Mouse (Mus musculus): ENCODE measurements around the gene Zfp651. TPM values are rescaled to one million over a fixed set of nuclear protein-coding genes. Genes with fewer than 3 reads are reported as not detected.

Gene Zfp651
- polyA plus RNA-seq, 1 experiment from 2014 or later = 7.8 TPM

- Histone ChIP-seq H3K4me3 (ENCODE audit: low read depth, low read length) (no peak overlapping the region), H3K36me3 (ENCODE audit: control insufficient read depth, insufficient read depth, low read length) (no peaks in the 10 kb centered on the region), H3K9me3 (replicated peaks; ENCODE audit: control insufficient read depth, low read length) (no peaks in the 10 kb centered on the region), H3K9ac (ENCODE audit: low read depth, low read length) (no peak overlapping the region), H3K4me2 (no peak overlapping the region), H3K27ac (ENCODE audit: low read depth, low read length) (no peak overlapping the region), H3K4me1 (ENCODE audit: control insufficient read depth, insufficient read depth, low read length) (peaks cover 16% of the 10 kb centered on the region), H3K27me3 (ENCODE audit: control insufficient read depth, insufficient read depth, low read length) (no peaks in the 10 kb centered on the region)
- 36% methylated on average over 15 of the region's 15 CpGs for WGBS (ENCODE audit: insufficient replicate concordance)
- ATAC-seq (replicated peaks; ENCODE audit: insufficient number of reproducible peaks, low FRiP score, low TSS enrichment) = no peak
These were observed 51.1 kb downstream of the Zfp651 start for GRCm38 (mm10) chr9:121810081-121810821.

GRCm38 (mm10) chr9:121815183-121815582 lies 56.1 kb downstream of the Zfp651 start:
- no peaks in the 10 kb centered on the region; the same call in none of the 2 replicates for H3K27me3 ChIP-seq (ENCODE audit: control insufficient read depth, insufficient read depth, low read length)
- H3K4me1 ChIP-seq (ENCODE audit: control insufficient read depth, insufficient read depth, low read length) = peaks cover 10% of the 10 kb centered on the region
- no peaks in the 10 kb centered on the region for H3K36me3 ChIP-seq (ENCODE audit: control insufficient read depth, insufficient read depth, low read length)
- WGBS (ENCODE audit: insufficient replicate concordance) = 27% methylated on average over 6 of the region's 6 CpGs
- H3K27ac ChIP-seq (ENCODE audit: low read depth, low read length) = no peak overlapping the region
- no peak for ATAC-seq (replicated peaks; ENCODE audit: insufficient number of reproducible peaks, low FRiP score, low TSS enrichment)
- H3K4me2 ChIP-seq = no peak overlapping the region
- no peak overlapping the region for H3K4me3 ChIP-seq (ENCODE audit: low read depth, low read length)
- H3K9me3 ChIP-seq (replicated peaks; ENCODE audit: control insufficient read depth, low read length) = no peaks in the 10 kb centered on the region
- no peak overlapping the region for H3K9ac ChIP-seq (ENCODE audit: low read depth, low read length)

- no peak overlapping the region for H3K27ac ChIP-seq (ENCODE audit: low read depth, low read length)
- H3K4me2 ChIP-seq = no peak overlapping the region
- no peaks in the 10 kb centered on the region for H3K9me3 ChIP-seq (replicated peaks; ENCODE audit: control insufficient read depth, low read length)
- H3K4me1 ChIP-seq (ENCODE audit: control insufficient read depth, insufficient read depth, low read length) = peaks cover 7% of the 10 kb centered on the region
- WGBS (ENCODE audit: insufficient replicate concordance) = 79% methylated on average over 9 of the region's 9 CpGs
- H3K36me3 ChIP-seq (ENCODE audit: control insufficient read depth, insufficient read depth, low read length) = no peaks in the 10 kb centered on the region
- H3K27me3 ChIP-seq (ENCODE audit: control insufficient read depth, insufficient read depth, low read length) = no peaks in the 10 kb centered on the region; the same call in none of the 2 replicates
- no peak overlapping the region for H3K4me3 ChIP-seq (ENCODE audit: low read depth, low read length)
- ATAC-seq (replicated peaks; ENCODE audit: insufficient number of reproducible peaks, low FRiP score, low TSS enrichment) = no peak
- no peak overlapping the region for H3K9ac ChIP-seq (ENCODE audit: low read depth, low read length)
These were observed 60.1 kb downstream of the Zfp651 start for GRCm38 (mm10) chr9:121819073-121819770.

GRCm38 (mm10) chr9:121819771-121820471 lies 60.8 kb downstream of the Zfp651 start:
- no peaks in the 10 kb centered on the region; the same call in none of the 2 replicates for H3K27me3 ChIP-seq (ENCODE audit: control insufficient read depth, insufficient read depth, low read length)
- H3K9ac ChIP-seq (ENCODE audit: low read depth, low read length) = no peak overlapping the region
- ATAC-seq (replicated peaks; ENCODE audit: insufficient number of reproducible peaks, low FRiP score, low TSS enrichment) = no peak
- H3K27ac ChIP-seq (ENCODE audit: low read depth, low read length) = no peak overlapping the region
- peaks cover 7% of the 10 kb centered on the region for H3K4me1 ChIP-seq (ENCODE audit: control insufficient read depth, insufficient read depth, low read length)
- H3K9me3 ChIP-seq (replicated peaks; ENCODE audit: control insufficient read depth, low read length) = no peaks in the 10 kb centered on the region
- no peaks in the 10 kb centered on the region for H3K36me3 ChIP-seq (ENCODE audit: control insufficient read depth, insufficient read depth, low read length)
- 48% methylated on average over 7 of the region's 7 CpGs for WGBS (ENCODE audit: insufficient replicate concordance)
- H3K4me3 ChIP-seq (ENCODE audit: low read depth, low read length) = no peak overlapping the region
- no peak overlapping the region for H3K4me2 ChIP-seq

GRCm38 (mm10) chr9:121820765-121821164 lies 61.6 kb downstream of the Zfp651 start:
- 72% methylated on average over 5 of the region's 5 CpGs for WGBS (ENCODE audit: insufficient replicate concordance)
- H3K9ac ChIP-seq (ENCODE audit: low read depth, low read length) = no peak overlapping the region
- H3K9me3 ChIP-seq (replicated peaks; ENCODE audit: control insufficient read depth, low read length) = no peaks in the 10 kb centered on the region
- no peaks in the 10 kb centered on the region for H3K36me3 ChIP-seq (ENCODE audit: control insufficient read depth, insufficient read depth, low read length)
- no peak overlapping the region for H3K4me3 ChIP-seq (ENCODE audit: low read depth, low read length)
- no peak for ATAC-seq (replicated peaks; ENCODE audit: insufficient number of reproducible peaks, low FRiP score, low TSS enrichment)
- no peaks in the 10 kb centered on the region; the same call in none of the 2 replicates for H3K27me3 ChIP-seq (ENCODE audit: control insufficient read depth, insufficient read depth, low read length)
- no peak overlapping the region for H3K4me2 ChIP-seq
- no peak overlapping the region for H3K27ac ChIP-seq (ENCODE audit: low read depth, low read length)
- no peaks in the 10 kb centered on the region; the same call in 1 of the 2 replicates for H3K4me1 ChIP-seq (ENCODE audit: control insufficient read depth, insufficient read depth, low read length)

Other genes with a start within 250 kb of the Zfp651 start
- not detected in 2 replicates for gene Lyzl4, start 117.2 kb upstream of the Zfp651 start, polyA plus RNA-seq (2014; fragmentation: Nextera tagmentation; extraction: Ambion mirVana)
- 0.17 TPM in 1 of 2 replicates, not detected in the other for gene Vipr1, start 116.6 kb upstream of the Zfp651 start, polyA plus RNA-seq (2014; fragmentation: Nextera tagmentation; extraction: Ambion mirVana)
- gene Sec22c, start 53.8 kb upstream of the Zfp651 start, polyA plus RNA-seq (2014; fragmentation: Nextera tagmentation; extraction: Ambion mirVana) = 4.3 and 4.8 TPM in 2 replicates
- 153 and 161 TPM in 2 replicates for gene Ss18l2, start 49.0 kb upstream of the Zfp651 start, polyA plus RNA-seq (2014; fragmentation: Nextera tagmentation; extraction: Ambion mirVana)
- gene Nktr, start 40.2 kb upstream of the Zfp651 start, polyA plus RNA-seq (2014; fragmentation: Nextera tagmentation; extraction: Ambion mirVana) = 46.8 and 64.6 TPM in 2 replicates
- 0.59 and 0.84 TPM in 2 replicates for gene Klhl40, start 18.3 kb downstream of the Zfp651 start, polyA plus RNA-seq (2014; fragmentation: Nextera tagmentation; extraction: Ambion mirVana)
- 3.6 and 4.8 TPM in 2 replicates for gene Hhatl, start 33.2 kb downstream of the Zfp651 start, polyA plus RNA-seq (2014; fragmentation: Nextera tagmentation; extraction: Ambion mirVana)
- 0.23 TPM in 1 of 2 replicates, not detected in the other for gene Ccdc13, start 80.1 kb downstream of the Zfp651 start, polyA plus RNA-seq (2014; fragmentation: Nextera tagmentation; extraction: Ambion mirVana)
- 241 and 243 TPM in 2 replicates for gene Higd1a, start 99.0 kb downstream of the Zfp651 start, polyA plus RNA-seq (2014; fragmentation: Nextera tagmentation; extraction: Ambion mirVana)
- gene Ackr2, start 139.0 kb downstream of the Zfp651 start, polyA plus RNA-seq (2014; fragmentation: Nextera tagmentation; extraction: Ambion mirVana) = 0.10 TPM in 1 of 2 replicates, not detected in the other
- gene Cyp8b1, start 157.0 kb downstream of the Zfp651 start, polyA plus RNA-seq (2014; fragmentation: Nextera tagmentation; extraction: Ambion mirVana) = not detected in 2 replicates
- gene Fam198a, start 191.7 kb downstream of the Zfp651 start, polyA plus RNA-seq (2014; fragmentation: Nextera tagmentation; extraction: Ambion mirVana) = 0.35 and 0.44 TPM in 2 replicates
- 8.8 and 10.6 TPM in 2 replicates for gene Pomgnt2, start 237.8 kb downstream of the Zfp651 start, polyA plus RNA-seq (2014; fragmentation: Nextera tagmentation; extraction: Ambion mirVana)

Data from heart, embryonic 11.5 days (tissue).